Mouse (Mus musculus) embryonic facial prominence, embryonic 15.5 days (tissue): ENCODE data around the gene Cercam. TPM values are rescaled to one million over a fixed set of nuclear protein-coding genes. Genes with fewer than 3 reads are reported as not detected.

Experiments used
- ATAC-seq: fragments of 200-750 bp; cut with Nextera tagmentation; 2 replicates; pipeline ENCODE4 v1.8.0; 2017; ENCODE audit warnings: low read depth, moderate TSS enrichment; ENCODE audit not compliant: insufficient number of reproducible peaks, low FRiP score, low TSS enrichment
- H3K27ac ChIP-seq: fragments of 300-500 bp; sonication (generic); replicated peaks from 2 replicates; pipeline ENCODE4 v1.5.1; 2015; ENCODE audit warnings: mild to moderate bottlenecking, inconsistent platforms
- H3K27me3 ChIP-seq: fragments of 300-500 bp; sonication (generic); 2 replicates; pipeline ENCODE4 v1.6.1; 2015; ENCODE audit warnings: inconsistent platforms
- H3K36me3 ChIP-seq: fragments of 300-500 bp; sonication (generic); 2 replicates; pipeline ENCODE4 v1.6.1; 2015; ENCODE audit warnings: mild to moderate bottlenecking, inconsistent platforms
- H3K4me1 ChIP-seq: fragments of 300-500 bp; sonication (generic); 2 replicates; pipeline ENCODE4 v1.6.1; 2015; ENCODE audit warnings: inconsistent platforms
- H3K4me2 ChIP-seq: fragments of 300-500 bp; sonication (generic); replicated peaks from 2 replicates; pipeline ENCODE4 v1.6.1; 2015; ENCODE audit warnings: mild to moderate bottlenecking, inconsistent platforms
- H3K4me3 ChIP-seq: fragments of 300-500 bp; sonication (generic); replicated peaks from 2 replicates; pipeline ENCODE4 v1.5.1; 2015; ENCODE audit warnings: mild to moderate bottlenecking, inconsistent platforms
- H3K9ac ChIP-seq: fragments of 300-500 bp; sonication (generic); 2 replicates; pipeline ENCODE4 v1.6.1; 2015; ENCODE audit warnings: inconsistent platforms
- H3K9me3 ChIP-seq: fragments of 300-500 bp; sonication (generic); replicated peaks from 2 replicates; pipeline ENCODE4 v1.6.1; 2016; ENCODE audit warnings: inconsistent platforms
- WGBS: fragments of 180-500 bp; shearing (Covaris S2); methylation state at CpG from one replicate; pipeline ENCODE4 v1.1.7; 2015; 5-methylcytosine and 5-hydroxymethylcytosine counted together
- polyA plus RNA-seq: library from polyadenylated mRNA; unstranded; fragments of >200 nt; fragmentation: Nextera tagmentation; extraction: Ambion mirVana; gene quantifications from 2 replicates; pipeline ENCODE4 v1.2.1, GENCODE M21; 2015

The Cercam gene
- 50.1 and 57.3 TPM in 2 replicates for polyA plus RNA-seq

GRCm38 (mm10) chr2:29868949-29869645 lies at the start of gene Cercam:
Cercam (plus strand) TSS chr2:29869164.
- Histone ChIP-seq H3K9me3 (no peaks in the 10 kb centered on the region), H3K4me3 (peak within 1 kb of the TSS; percentile 65), H3K27me3 (no peaks in the 10 kb centered on the region), H3K36me3 (peaks cover 14% of the 10 kb centered on the region), H3K9ac (peak within 1 kb of the TSS; percentile 76), H3K27ac (peak within 1 kb of the TSS; percentile 87), H3K4me2 (peak within 1 kb of the TSS; percentile 94), H3K4me1 (peaks cover 16% of the 10 kb centered on the region)
- 0% methylated on average over 44 of the region's 44 CpGs for WGBS
- ATAC-seq: peak; percentile 88

- Histone ChIP-seq H3K27me3 (no peaks in the 10 kb centered on the region), H3K36me3 (peaks cover 26% of the 10 kb centered on the region), H3K4me3 (0 out of 2 replicates have a peak overlapping the region, but pooled peaks have one; percentile 51), H3K27ac (peak overlapping the region; percentile 92; the same call in 1 of the 2 replicates), H3K4me1 (peaks cover 21% of the 10 kb centered on the region), H3K9me3 (no peaks in the 10 kb centered on the region), H3K4me2 (peak overlapping the region; percentile 70; the same call in 1 of the 2 replicates), H3K9ac (no peak overlapping the region)
- 9% methylated on average over 2 of the region's 2 CpGs for WGBS
- ATAC-seq: no peak
Measured at GRCm38 (mm10) chr2:29819363-29819762, 49.6 kb upstream of the Cercam start.

GRCm38 (mm10) chr2:29820025-29820817 lies 48.7 kb upstream of the Cercam start, which contains the start of gene Urm1:
Urm1 (plus strand) TSS chr2:29820075.
- Histone ChIP-seq H3K9me3 (no peaks in the 10 kb centered on the region), H3K4me3 (peak within 1 kb of the TSS; percentile 51), H3K4me1 (peaks cover 21% of the 10 kb centered on the region), H3K9ac (peak within 1 kb of the TSS; percentile 48), H3K27me3 (no peaks in the 10 kb centered on the region), H3K27ac (peak within 1 kb of the TSS; percentile 92), H3K36me3 (peaks cover 18% of the 10 kb centered on the region), H3K4me2 (peak within 1 kb of the TSS; percentile 70)
- ATAC-seq: peak; percentile 71
- WGBS: under 1% methylated on average over 35 of the region's 35 CpGs

- ATAC-seq: no peak
- Histone ChIP-seq H3K36me3 (no peaks in the 10 kb centered on the region; the same call in 1 of the 2 replicates), H3K9me3 (no peaks in the 10 kb centered on the region), H3K27me3 (no peaks in the 10 kb centered on the region), H3K9ac (peak overlapping the region; percentile 71), H3K4me2 (peak overlapping the region; percentile 60), H3K27ac (peak overlapping the region; percentile 98), H3K4me3 (peak overlapping the region; percentile 99), H3K4me1 (peaks cover 14% of the 10 kb centered on the region)
- 10% methylated on average over 11 of the region's 11 CpGs for WGBS
Measured at GRCm38 (mm10) chr2:29826318-29826925, 42.5 kb upstream of the Cercam start.

- H3K9me3 ChIP-seq: no peaks in the 10 kb centered on the region
- H3K4me2 ChIP-seq: peak overlapping the region; percentile 77
- peak overlapping the region; percentile 98 for H3K27ac ChIP-seq
- H3K9ac ChIP-seq: peak overlapping the region; percentile 89
- peak overlapping the region; percentile 99 for H3K4me3 ChIP-seq
- H3K36me3 ChIP-seq: no peaks in the 10 kb centered on the region; the same call in 1 of the 2 replicates
- peak; percentile 97 for ATAC-seq
- WGBS: under 1% methylated on average over 48 of the region's 48 CpGs
- H3K27me3 ChIP-seq: no peaks in the 10 kb centered on the region
- peaks cover 14% of the 10 kb centered on the region for H3K4me1 ChIP-seq
Measured at GRCm38 (mm10) chr2:29826926-29827708, 41.8 kb upstream of the Cercam start.

GRCm38 (mm10) chr2:29827709-29828024 lies 41.3 kb upstream of the Cercam start:
- peak overlapping the region; percentile 77 for H3K4me2 ChIP-seq
- 3% methylated on average over 12 of the region's 12 CpGs for WGBS
- H3K4me1 ChIP-seq: peaks cover 14% of the 10 kb centered on the region
- peak overlapping the region; percentile 73 for H3K27ac ChIP-seq
- H3K4me3 ChIP-seq: peak overlapping the region; percentile 99
- peak overlapping the region; percentile 89 for H3K9ac ChIP-seq
- no peak for ATAC-seq
- H3K9me3 ChIP-seq: no peaks in the 10 kb centered on the region
- H3K36me3 ChIP-seq: peaks cover 2% of the 10 kb centered on the region
- no peaks in the 10 kb centered on the region for H3K27me3 ChIP-seq

- no peak overlapping the region for H3K4me3 ChIP-seq
- no peak overlapping the region for H3K9ac ChIP-seq
- 87% methylated on average over 4 of the region's 4 CpGs for WGBS
- H3K9me3 ChIP-seq: no peaks in the 10 kb centered on the region
- H3K4me1 ChIP-seq: peaks cover 12% of the 10 kb centered on the region
- H3K36me3 ChIP-seq: peaks cover 31% of the 10 kb centered on the region
- ATAC-seq: no peak
- H3K4me2 ChIP-seq: no peak overlapping the region
- H3K27me3 ChIP-seq: no peaks in the 10 kb centered on the region
- H3K27ac ChIP-seq: no peak overlapping the region
Measured at GRCm38 (mm10) chr2:29831106-29831505, 37.9 kb upstream of the Cercam start.

GRCm38 (mm10) chr2:29833796-29834195 lies 35.2 kb upstream of the Cercam start:
- Histone ChIP-seq H3K9me3 (no peaks in the 10 kb centered on the region), H3K4me3 (no peak overlapping the region), H3K27me3 (no peaks in the 10 kb centered on the region), H3K9ac (no peak overlapping the region), H3K4me1 (no peaks in the 10 kb centered on the region), H3K36me3 (peaks cover 50% of the 10 kb centered on the region), H3K27ac (no peak overlapping the region), H3K4me2 (no peak overlapping the region)
- WGBS: 93% methylated on average over 5 of the region's 5 CpGs
- no peak for ATAC-seq

GRCm38 (mm10) chr2:29835391-29835899 lies 33.5 kb upstream of the Cercam start:
- H3K27ac ChIP-seq: no peak overlapping the region
- no peak for ATAC-seq
- no peak overlapping the region for H3K4me2 ChIP-seq
- no peaks in the 10 kb centered on the region for H3K4me1 ChIP-seq
- H3K27me3 ChIP-seq: no peaks in the 10 kb centered on the region
- 40% methylated on average over 2 of the region's 2 CpGs for WGBS
- H3K9me3 ChIP-seq: no peaks in the 10 kb centered on the region
- H3K9ac ChIP-seq: no peak overlapping the region
- no peak overlapping the region for H3K4me3 ChIP-seq
- H3K36me3 ChIP-seq: peaks cover 62% of the 10 kb centered on the region

- H3K27ac ChIP-seq: no peak overlapping the region
- H3K36me3 ChIP-seq: peaks cover 84% of the 10 kb centered on the region
- no peak overlapping the region for H3K4me3 ChIP-seq
- whole genome bisulfite sequencing: 64% methylated on average over 4 of the region's 4 CpGs
- H3K4me2 ChIP-seq: no peak overlapping the region
- H3K9me3 ChIP-seq: no peaks in the 10 kb centered on the region
- H3K4me1 ChIP-seq: no peaks in the 10 kb centered on the region
- ATAC-seq: no peak
- H3K27me3 ChIP-seq: peaks cover 18% of the 10 kb centered on the region
- H3K9ac ChIP-seq: no peak overlapping the region
Measured at GRCm38 (mm10) chr2:29839460-29839859, 29.5 kb upstream of the Cercam start.
